Mouse (Mus musculus) adrenal gland, adult 18-20 months (tissue): ENCODE results near the gene Vasp. TPM values are rescaled to one million over a fixed set of nuclear protein-coding genes. Genes with fewer than 3 reads are reported as not detected.

Source experiments
- DNase-seq, 2 experiments: peaks; one replicate each; pipeline ENCODE4 v3.0.0; 2021 to 2022; ENCODE audit warnings: low spot score in 2 of 2
- total RNA-seq, 2 experiments: library from RNA; stranded (reverse); gene quantifications; 1 replicate in 1 of 2; 2 replicates in 1 of 2; pipeline ENCODE4 v1.2.3; 2021

Gene Vasp
- total RNA-seq, 2 experiments from 2014 or later = 42.9 to 56.4 TPM

GRCm38 (mm10) chr7:19276253-19276652 lies 4.6 kb upstream of the Vasp start:
- no peak for DNase-seq

GRCm38 (mm10) chr7:19272173-19272764 lies 652 bp upstream of the Vasp start:
- peak; percentile 70 to 73 for DNase-seq

DNA sequence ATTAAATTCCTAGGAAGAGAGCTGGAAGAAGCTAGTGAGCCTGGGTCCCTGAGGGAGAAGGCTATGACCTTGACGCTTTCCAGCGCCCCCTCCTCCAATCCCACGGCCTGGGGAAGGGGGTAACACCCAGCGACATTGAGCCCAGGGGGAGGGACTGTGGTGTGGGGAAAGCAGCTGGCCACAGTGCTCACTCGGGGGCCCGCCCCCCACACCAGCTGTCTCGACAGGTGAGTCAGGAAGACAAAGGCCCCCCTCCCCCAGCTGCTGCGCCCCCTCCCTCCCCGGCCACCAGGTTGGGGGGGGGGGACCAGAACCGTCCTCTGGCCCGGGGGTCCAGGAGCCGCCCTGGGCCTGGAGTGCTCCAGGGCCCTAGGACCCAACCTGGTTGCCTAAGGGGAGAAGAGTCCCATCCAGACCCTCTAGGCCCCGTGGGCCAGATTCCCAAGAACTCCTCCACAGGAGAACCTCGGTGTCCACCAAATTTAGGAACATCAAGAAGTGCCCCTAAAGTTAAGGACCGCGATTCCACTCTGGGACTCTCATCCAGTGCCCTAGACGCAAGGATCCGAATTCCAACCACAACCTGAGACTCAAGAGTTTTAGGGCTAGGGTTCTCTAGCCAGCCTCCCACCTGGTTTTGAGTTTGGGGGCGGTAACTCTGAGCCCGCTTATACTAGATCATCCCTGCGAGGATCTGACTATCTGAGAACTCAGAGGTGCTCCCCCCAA lies 944 bp downstream of the Vasp start:
- DNase-seq = no peak

DNA sequence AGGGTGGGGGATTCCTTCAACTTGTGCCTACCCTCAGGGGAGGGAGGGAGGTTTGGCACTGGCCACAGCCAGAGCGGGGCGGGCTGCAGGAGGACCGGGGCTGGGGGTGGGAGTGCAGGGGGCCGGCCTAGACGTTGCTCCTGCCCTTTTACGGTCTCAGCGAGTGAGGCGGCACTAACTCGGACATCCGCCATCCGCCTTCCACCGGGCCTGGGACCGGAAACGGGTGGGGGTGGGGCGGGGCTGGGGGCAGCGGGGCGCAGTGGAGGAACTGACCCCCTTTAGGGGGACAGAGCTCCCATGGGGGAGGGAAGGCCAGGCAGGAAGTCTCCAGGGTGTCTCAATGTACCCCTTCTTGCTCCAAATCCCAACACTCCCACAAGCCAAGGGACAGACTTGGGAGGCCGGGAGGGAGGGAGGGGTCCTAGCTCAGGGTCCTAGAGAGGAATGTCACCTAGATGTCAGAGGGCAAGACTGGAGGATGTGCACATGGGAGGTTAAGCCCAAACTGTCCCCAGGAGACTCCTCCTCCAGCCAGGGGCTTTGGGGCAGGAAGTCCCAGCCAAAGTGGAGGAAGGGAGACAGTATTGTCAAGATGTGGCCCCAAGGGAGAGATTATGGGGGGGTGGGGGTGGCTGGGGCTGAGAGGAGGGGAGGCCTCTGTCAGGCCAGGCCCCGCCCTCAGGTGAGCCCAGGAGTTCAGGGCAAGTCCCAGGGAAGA lies 1.7 kb downstream of the Vasp start:
- peak; percentile 38 to 50 for DNase-seq

- no peak for DNase-seq
Measured at GRCm38 (mm10) chr7:19268993-19269681, 2.5 kb downstream of the Vasp start.

DNA sequence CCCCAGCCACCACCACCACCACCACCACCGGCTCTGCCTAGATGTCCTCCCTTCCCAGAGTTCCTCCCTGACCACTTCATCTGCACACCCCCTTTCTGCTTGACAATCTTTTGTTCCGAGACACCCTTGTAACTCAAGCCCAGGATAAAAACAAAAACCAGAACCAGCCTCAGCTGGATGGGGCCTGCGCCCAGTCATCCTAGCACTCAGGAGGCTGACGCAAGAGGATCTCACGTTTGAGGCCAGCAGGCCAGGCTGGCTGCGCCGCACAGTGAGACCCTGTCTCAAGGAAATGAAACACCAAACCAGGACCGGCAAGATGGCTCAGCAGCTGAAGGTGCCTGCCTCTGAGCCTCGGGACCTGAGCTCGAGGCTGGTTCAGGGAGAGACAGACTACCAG lies 4.6 kb downstream of the Vasp start:
- DNase-seq = no peak

DNA sequence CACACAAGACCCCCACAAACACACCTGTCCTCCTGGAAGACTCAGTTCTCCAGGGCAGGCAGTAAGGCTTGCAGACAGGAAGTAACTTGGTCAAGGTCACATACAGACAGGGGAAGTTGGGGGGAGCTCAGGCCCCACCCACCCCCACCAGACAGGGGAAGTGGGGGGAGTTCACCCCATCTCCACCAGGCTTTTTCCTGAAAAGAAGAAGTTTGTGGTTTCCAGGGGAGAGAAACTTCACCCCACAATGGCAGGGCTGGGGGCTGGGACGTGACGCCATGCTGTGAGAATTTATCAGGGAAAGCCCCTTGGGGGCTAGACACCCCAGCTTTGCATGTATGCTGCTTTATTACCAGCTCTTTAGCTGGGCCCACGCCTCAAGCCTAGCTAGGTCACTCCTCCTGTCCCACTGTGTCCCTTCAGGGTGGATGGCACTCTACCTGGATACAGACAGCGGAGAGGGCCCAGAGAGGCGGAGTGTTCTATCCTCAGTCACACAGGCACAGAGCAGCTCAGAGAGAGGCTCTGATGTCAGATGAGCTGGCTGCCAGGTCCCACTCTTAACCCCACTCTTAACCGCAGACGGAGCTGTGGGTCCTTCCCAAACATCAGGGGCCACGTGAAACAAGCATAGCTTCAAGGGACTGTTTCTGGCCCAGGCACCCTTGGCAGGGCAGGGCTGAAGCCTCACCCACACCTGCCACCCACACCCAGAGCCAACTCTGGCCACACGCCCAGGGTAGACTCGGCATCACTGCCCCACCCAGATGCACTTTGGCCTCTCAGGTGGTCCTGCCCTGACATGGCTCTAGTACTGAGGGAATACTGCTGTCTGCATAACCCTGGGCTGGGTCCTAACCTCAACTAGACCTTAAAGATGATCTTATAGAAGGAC lies 5.4 kb downstream of the Vasp start:
- no peak for DNase-seq

DNA sequence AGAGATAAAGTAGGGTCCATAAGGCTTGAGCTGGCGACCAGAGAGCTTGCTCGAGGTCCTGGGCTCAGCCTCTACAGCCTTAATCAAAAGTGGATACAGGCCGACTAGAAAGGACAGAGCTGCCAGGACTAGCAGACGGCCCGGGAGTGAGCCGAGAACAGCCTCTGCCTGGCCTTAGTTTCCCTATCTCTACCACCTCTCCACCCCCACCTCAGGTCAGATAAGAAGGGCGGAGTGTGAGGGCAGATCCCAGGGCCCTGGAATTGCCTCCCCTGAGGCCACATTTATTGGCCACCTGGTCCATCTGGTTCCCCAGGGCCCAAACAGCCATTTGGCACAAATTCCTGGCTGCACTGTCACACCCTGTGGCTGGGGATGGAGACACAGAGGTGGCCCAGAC lies 6.5 kb downstream of the Vasp start:
- no peak for DNase-seq

DNA sequence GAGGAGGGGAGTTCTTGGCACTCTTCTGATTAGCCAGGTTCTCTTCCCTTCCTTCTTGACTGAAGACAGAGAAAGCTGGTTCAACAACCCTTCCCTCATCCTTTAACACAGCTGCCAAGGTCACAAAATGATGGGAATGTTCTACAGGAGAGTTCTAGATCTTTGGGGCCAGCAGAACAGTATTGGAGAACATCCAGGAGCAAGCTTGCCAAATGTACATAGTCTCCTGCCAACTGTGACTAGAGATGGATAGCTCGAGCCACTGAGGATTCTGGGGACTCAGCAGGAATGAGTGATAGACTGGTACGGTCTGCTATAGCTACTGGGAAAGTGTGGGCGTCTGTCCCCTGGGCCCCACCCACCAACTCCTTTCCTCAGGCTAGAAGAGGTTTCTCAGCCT lies 13.3 kb downstream of the Vasp start:
- DNase-seq = no peak

DNA sequence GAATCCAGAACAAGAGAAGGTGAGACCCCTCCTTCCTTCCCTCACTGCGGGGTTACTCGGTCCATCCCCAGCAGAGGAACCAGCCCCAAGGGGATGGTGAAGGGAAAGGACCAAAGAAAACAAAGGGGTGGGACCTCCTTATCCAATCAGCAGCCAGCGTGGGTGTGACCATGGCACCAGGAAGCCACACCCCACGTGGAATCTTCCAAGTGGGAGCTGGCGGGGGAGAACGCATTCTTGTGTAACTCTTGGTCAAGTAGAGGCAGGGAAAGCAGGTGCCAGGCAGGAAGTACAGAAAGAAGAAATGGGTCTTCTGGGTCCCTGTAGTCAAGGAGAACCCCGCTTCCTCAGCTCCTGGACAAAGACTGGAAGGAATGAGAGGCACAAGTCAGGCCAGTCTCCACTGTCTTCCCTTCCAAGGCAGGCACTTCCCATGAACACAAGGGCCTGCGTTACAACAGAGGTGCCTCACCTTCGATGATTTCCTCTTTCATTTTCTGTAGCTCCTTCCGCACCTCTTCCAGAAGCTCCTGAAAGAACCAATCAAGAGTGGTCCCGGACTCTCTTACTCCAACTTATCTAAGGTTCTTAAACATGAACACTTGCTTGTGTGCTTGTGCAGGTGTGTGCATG lies 14.1 kb downstream of the Vasp start:
- peak in 1 of 2 experiments; percentile 37 for DNase-seq

GRCm38 (mm10) chr7:19256567-19256966 lies 15.1 kb downstream of the Vasp start:
- no peak for DNase-seq

DNA sequence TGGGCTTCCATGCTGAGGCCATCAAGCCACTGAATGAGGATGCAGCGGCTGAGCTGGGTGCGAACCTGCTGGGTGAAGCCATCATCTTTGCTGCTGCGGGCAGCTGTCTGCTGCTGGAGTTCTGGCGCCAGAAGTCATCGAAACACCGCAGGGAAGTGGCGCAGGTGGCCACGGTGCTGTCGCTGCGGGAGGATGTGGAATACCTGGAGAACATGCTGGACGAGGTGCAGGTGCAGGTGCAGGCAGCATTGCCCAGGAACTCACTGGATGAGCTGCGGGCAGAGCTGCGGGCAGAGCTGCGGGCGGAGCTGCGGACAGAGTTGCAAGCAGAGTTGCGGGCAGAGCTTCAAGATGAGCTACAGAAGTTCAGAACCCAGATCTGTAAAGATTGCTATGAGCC lies 16.2 kb downstream of the Vasp start:
- no peak for DNase-seq

DNA sequence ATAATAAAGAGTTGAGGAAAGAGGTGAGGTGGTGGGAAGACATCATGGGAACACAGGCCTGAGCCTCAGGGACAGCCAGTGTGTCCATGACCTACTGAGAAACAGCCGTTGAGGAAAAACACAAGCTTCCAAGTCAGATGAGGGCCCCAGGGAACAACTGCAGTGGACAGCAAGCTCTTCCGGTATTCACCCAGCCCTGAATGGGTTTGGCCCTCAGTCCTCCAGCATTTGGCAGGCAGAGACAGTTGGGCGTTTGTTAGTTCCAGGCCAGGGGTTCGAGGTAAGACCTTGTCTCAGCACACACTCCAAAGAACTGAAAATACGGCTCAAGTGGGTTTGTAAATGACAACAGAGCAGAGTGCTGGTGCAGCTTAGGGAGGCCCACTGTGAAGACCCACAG lies 18.2 kb downstream of the Vasp start:
- no peak for DNase-seq

GRCm38 (mm10) chr7:19252078-19252477 lies 19.5 kb downstream of the Vasp start:
- DNase-seq = no peak

DNA sequence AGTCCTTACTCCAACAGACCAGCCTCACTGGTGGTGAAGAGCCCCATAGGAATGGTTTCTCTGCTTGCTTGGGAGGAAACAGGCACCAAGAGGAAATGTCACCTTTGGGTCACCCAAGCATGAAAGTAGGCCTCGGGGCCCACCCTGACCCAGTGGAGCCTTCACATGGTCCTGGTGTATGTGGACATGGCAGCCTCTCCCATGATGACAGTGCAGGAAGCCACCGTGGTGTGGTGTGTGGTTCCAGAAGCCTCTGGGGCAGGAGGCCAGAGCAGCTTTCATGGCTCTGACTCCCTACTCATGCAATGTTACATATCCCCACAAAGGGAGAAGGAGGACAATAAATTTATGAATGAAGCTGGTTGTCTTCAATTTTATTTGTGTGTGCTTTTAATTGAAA lies 24.1 kb downstream of the Vasp start:
- DNase-seq = no peak

DNA sequence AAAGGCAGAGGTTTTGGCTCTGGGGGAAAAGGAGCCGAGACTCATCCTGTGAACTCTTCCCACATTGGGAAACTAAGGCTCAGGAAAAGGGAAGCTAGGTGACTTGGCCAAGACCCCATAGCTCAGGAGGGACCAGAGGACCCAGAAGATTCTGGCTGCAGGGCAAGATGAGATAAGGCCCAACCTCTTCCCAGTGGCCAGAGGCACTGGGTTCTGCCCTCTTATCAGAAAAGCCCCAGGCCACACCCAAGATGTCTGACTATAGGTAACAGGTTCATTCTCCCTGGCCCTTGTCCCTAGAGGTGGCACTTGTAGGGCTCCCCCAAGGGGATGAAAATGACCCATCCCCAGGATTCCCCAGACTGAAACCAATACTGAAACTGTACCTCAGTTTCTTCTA lies 24.8 kb downstream of the Vasp start:
- DNase-seq = no peak

DNA sequence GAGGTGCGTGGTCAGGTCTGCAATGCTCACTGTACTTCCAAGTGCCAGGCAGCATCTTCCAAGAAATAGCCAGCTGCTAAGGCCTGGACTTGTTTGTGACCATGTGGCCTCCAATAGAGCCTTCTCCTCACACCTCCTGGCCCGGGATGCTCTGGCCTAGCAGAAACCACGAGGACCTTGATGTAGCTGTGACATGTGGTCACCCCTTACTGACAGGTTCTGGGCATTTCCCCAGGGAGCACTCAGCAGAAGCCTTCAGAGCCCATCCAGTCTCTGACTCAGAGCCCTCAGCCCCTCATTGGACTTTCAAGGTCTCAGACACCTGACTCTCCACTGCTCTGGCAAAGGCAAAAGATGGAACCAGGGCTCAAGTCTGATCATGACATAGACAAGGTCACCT lies 26.5 kb downstream of the Vasp start:
- DNase-seq = no peak

- no peak for DNase-seq
Measured at GRCm38 (mm10) chr7:19243858-19244257, 27.8 kb downstream of the Vasp start.

DNA sequence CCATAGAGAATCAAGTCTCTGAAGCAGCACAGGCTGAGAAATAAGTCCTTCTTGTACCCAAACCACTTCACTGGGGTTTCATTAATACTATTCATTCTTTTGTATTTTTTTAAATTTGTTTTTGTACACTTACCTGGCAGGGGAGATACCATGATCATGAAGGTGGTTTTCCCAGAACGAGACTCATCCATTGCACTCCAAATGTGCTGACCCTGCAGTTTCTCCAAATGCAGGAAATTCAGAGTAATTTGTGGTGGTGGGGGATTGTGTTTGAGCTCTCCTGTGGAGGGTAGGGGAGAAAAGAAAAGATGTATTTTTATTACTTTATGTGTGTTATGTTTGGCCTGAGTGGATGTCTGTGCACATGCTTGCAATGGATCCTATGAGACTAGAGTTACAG lies 29.6 kb downstream of the Vasp start:
- DNase-seq = no peak

DNA sequence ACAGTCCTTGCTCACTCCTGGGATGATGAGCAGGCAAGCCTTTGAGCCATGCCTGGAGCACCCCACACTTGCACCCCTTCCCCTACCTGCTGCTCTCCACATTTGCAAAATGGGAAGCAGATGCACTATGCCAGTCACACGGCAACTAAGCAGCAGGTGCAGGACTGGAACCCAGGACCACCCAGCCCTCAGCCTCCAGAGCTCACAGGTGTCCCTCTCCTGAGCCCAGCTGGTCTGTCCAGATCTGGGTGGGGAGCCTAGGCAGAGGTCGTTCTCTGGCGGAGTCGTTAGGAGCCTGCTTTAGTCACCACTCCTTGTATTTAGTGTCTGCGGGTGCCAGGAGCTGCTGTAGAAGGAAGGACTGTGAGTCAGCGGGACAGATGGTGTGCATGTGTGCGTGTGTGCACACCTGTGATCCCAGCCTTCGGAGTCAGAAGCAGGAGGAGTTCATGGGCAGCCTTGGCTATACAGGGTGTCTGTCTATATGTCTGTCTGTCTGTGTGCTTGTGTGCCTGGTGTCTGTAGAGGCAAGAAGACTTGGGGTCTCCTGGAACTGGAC lies 30.6 kb downstream of the Vasp start:
- DNase-seq = no peak
